Mouse (Mus musculus): ENCODE data around the gene Cdrt4.

Gene Cdrt4

GRCm38 (mm10) chr11:62996522-62996898 is 45.5 kb downstream of the Cdrt4 start:
- DNase-seq (ENCODE audit: low spot score): no peak

GRCm38 (mm10) chr11:62997039-62997717 is 46.2 kb downstream of the Cdrt4 start:
- no peak for DNase-seq (ENCODE audit: low spot score)

GRCm38 (mm10) chr11:62997718-62998281 is 46.8 kb downstream of the Cdrt4 start:
- DNase-seq (ENCODE audit: low spot score): peak; percentile 59

- no peak for DNase-seq (ENCODE audit: low spot score)
These were observed 49.1 kb downstream of the Cdrt4 start for GRCm38 (mm10) chr11:63000126-63000525.

GRCm38 (mm10) chr11:63004617-63005016 is 53.6 kb downstream of the Cdrt4 start:
- DNase-seq (ENCODE audit: low spot score): no peak

GRCm38 (mm10) chr11:63007376-63007775 is 56.4 kb downstream of the Cdrt4 start:
- no peak for DNase-seq (ENCODE audit: low spot score)

- no peak for DNase-seq (ENCODE audit: low spot score)
These were observed 57.0 kb downstream of the Cdrt4 start for GRCm38 (mm10) chr11:63008004-63008403.

GRCm38 (mm10) chr11:63009761-63010160 is 58.8 kb downstream of the Cdrt4 start:
- no peak for DNase-seq (ENCODE audit: low spot score)

GRCm38 (mm10) chr11:63017327-63018082 is 66.5 kb downstream of the Cdrt4 start:
- DNase-seq (ENCODE audit: low spot score): no peak

- DNase-seq (ENCODE audit: low spot score): no peak
These were observed 67.2 kb downstream of the Cdrt4 start for GRCm38 (mm10) chr11:63018083-63018622.

- peak; percentile 36 for DNase-seq (ENCODE audit: low spot score)
These were observed 69.6 kb downstream of the Cdrt4 start for GRCm38 (mm10) chr11:63020633-63021032.

- DNase-seq (ENCODE audit: low spot score): no peak
These were observed 70.3 kb downstream of the Cdrt4 start for GRCm38 (mm10) chr11:63021141-63021806.

GRCm38 (mm10) chr11:63023461-63023860 is 72.5 kb downstream of the Cdrt4 start:
- no peak for DNase-seq (ENCODE audit: low spot score)

- no peak for DNase-seq (ENCODE audit: low spot score)
These were observed 73.1 kb downstream of the Cdrt4 start for GRCm38 (mm10) chr11:63024136-63024535.

GRCm38 (mm10) chr11:63025476-63025875 is 74.5 kb downstream of the Cdrt4 start:
- no peak for DNase-seq (ENCODE audit: low spot score)

GRCm38 (mm10) chr11:63026651-63027141 is 75.7 kb downstream of the Cdrt4 start:
- DNase-seq (ENCODE audit: low spot score): peak; percentile 55

GRCm38 (mm10) chr11:63028131-63028530 is 77.1 kb downstream of the Cdrt4 start:
- no peak for DNase-seq (ENCODE audit: low spot score)

GRCm38 (mm10) chr11:63029148-63029714 is 78.2 kb downstream of the Cdrt4 start:
- no peak for DNase-seq (ENCODE audit: low spot score)

- DNase-seq (ENCODE audit: low spot score): no peak
These were observed 78.7 kb downstream of the Cdrt4 start for GRCm38 (mm10) chr11:63029721-63030120.

- no peak for DNase-seq (ENCODE audit: low spot score)
These were observed 84.6 kb downstream of the Cdrt4 start for GRCm38 (mm10) chr11:63035420-63036211.

Measured in layer of hippocampus, adult 11-12 months (tissue).